Mouse (Mus musculus) small intestine, adult 2 months (tissue): Measurements from ENCODE around the gene Slc4a1.

Source experiments
- CTCF ChIP-seq: fragments of 200-500 bp; IDR thresholded peaks from 2 replicates; pipeline ENCODE4 v1.5.1; 2012; ENCODE audit warnings: low read depth, mild to moderate bottlenecking, control low read depth, inconsistent platforms, low read length, moderate library complexity, mixed read lengths; ENCODE audit not compliant: insufficient replicate concordance, insufficient read length; ENCODE audit errors: extremely low read depth
- POLR2A ChIP-seq: fragments of 200-500 bp; IDR thresholded peaks from 2 replicates; pipeline ENCODE4 v1.6.1; 2012; ENCODE audit warnings: low read depth, mild to moderate bottlenecking, control low read depth, inconsistent platforms, low read length, moderate library complexity

DNA sequence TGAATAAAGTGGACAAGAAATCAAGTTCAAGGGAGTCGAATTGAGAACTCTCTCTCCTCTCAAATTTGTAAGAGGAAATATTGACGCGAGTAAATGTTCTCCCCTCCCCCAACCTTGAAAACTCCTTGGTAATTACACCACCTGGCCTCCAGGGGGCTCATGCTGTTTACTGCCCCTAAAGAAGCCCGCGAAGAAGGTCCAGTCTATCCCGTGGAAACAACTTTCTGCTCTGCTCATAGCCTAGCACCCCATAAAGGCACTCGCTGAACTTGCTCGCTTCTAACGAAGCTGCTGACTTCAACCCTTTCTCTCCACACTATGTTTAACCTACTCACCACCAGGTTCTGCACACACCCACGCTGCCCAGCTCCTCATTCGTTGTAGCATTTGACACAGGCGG, 11.2 kb upstream of the Slc4a1 start:
- peak; percentile 59; the same call in 1 of the 2 replicates for TF ChIP-seq CTCF
- TF ChIP-seq POLR2A: no peak
